Mouse (Mus musculus) E14TG2a.4 (cell line): ENCODE measurements around the gene Samhd1.

Source experiments
- CTCF ChIP-seq: conservative IDR thresholded peaks from 2 replicates; pipeline ENCODE4 v1.5.1; 2014; ENCODE audit warnings: low read length
- NANOG ChIP-seq: IDR thresholded peaks from 2 replicates; pipeline ENCODE4 v1.6.1; 2014; ENCODE audit warnings: borderline replicate concordance, low read length, mixed read lengths
- POU5F1 ChIP-seq: IDR thresholded peaks from 2 replicates; pipeline ENCODE4 v1.6.1; 2014; ENCODE audit warnings: low read length, borderline replicate concordance

DNA sequence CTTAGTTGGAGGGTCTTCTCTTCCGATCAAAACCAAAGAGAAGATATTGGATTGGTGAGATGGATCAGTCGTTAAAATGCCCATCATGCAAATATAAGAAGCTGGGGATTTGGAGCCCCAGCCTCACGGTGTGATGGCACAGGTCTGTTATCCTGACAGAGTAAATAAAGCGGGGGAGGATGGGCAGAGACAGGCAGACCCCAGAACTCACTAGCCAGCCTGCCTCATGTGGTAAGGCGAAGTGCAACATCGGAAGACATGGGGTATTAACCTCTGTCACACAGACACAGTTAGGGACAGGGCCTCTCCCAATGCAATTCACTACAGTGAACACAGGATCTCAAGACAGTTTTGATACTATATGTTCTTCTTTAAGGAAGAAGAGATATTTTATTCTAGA lies 35.6 kb upstream of the Samhd1 start:
- no peak for TF ChIP-seq CTCF
- no peak for TF ChIP-seq POU5F1
- no peak for TF ChIP-seq NANOG
